Mouse (Mus musculus): ENCODE results near the gene Dab1. TPM values are rescaled to one million over a fixed set of nuclear protein-coding genes. Genes with fewer than 3 reads are reported as not detected.

Gene Dab1
- polyA plus RNA-seq, 1 experiment from 2014 or later = 3.8 TPM

DNA sequence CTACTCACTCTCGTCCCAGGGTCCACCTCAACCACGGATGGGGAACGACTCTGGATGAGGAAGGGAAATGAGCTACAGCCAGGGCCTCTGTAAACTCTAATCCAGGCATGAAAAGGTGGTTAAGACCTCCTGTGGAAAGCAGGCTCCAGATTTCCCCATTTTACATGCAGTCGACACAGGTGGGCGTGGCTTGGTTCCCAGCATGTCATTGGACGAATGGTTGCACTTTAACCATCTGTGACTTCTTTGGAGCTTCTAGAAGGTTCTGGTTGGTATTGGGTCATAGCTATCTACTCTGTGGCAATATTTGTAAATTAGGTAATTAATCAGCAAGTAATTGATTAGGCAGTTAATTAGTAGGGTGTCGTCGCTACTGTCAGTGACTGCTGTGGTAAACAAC lies 752.0 kb downstream of the Dab1 start:
- WGBS = 62% methylated on average over 8 of the region's 8 CpGs
- Histone ChIP-seq H3K9ac (no peak overlapping the region), H3K4me2 (no peak overlapping the region), H3K4me3 (no peak overlapping the region), H3K4me1 (peaks cover 16% of the 10 kb centered on the region), H3K9me3 (no peaks in the 10 kb centered on the region), H3K36me3 (no peaks in the 10 kb centered on the region), H3K27ac (no peak overlapping the region), H3K27me3 (peaks cover 59% of the 10 kb centered on the region)
- no peak for ATAC-seq (ENCODE audit: borderline replicate concordance, extremely low read depth, low FRiP score, low TSS enrichment)

DNA sequence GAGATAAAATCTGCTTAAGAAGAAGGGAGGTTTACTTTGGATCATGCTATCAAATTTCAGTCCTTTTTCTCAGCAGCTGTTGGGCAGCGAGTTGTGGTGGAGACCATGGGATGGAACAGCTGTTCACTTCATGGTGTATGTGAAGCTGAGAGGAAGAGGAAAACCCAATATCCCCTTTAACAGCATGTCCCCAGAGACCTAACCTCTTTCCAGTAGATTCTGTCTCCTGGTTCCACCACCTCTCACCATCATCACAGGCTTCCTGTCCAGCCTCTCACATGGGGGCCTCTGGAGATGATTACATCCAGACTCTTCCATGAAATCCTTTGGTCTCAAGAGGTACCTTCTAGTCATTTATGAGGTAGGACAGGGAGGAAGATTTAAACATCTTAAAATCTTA lies 755.0 kb downstream of the Dab1 start:
- Histone ChIP-seq H3K36me3 (no peaks in the 10 kb centered on the region), H3K27me3 (peaks cover 28% of the 10 kb centered on the region), H3K4me1 (no peaks in the 10 kb centered on the region), H3K27ac (no peak overlapping the region), H3K4me2 (no peak overlapping the region), H3K9me3 (no peaks in the 10 kb centered on the region), H3K9ac (no peak overlapping the region), H3K4me3 (no peak overlapping the region)
- no peak for ATAC-seq (ENCODE audit: borderline replicate concordance, extremely low read depth, low FRiP score, low TSS enrichment)
- WGBS = 63% methylated on average over 1 of the region's 1 CpGs

DNA sequence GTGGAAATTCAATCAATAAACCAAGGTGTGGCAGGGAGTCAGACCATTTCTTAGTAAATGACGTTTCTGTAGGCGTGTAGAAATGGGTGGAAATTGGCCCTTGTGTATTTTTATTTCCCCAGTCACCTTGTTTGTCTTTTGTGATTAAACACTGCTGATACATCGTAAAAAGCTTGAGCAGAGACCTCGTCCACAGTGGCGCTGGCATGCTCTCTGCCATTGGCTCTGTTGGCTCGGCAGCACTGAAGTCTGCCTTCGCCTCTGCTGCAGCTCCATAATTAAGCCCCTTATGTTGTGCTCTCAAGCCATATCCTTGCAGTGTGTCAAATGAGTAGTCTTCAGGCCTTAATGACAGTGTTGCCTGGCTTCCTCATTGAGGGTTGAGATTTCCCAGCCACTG lies 765.5 kb downstream of the Dab1 start:
- WGBS = 40% methylated on average over 7 of the region's 7 CpGs

DNA sequence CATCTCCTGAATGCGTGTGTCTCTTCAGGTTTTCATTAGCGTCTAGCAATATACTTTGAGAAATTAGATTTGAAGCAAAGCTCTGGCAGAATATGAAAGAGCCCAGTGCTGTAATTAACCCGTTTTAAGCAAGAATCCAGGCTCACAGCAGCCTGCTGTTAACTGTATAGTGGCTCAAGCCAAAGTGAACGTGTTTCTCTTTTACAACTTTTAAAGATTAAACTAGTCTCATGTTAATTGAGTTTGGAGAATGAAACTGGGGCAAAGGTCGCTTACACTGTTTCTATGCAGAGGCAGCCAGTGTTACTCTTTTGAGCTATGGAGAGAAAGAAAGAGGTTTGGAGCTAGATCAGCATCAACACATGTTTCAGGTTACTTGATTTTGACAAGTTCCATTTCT lies 766.1 kb downstream of the Dab1 start:
- ATAC-seq (ENCODE audit: borderline replicate concordance, extremely low read depth, low FRiP score, low TSS enrichment) = no peak
- 40% methylated on average over 5 of the region's 5 CpGs for WGBS
- no peaks in the 10 kb centered on the region for H3K27me3 ChIP-seq

More for the DNA sequence above, 765.5 kb downstream of the Dab1 start:
- no peaks in the 10 kb centered on the region for H3K4me1 ChIP-seq
- no peak overlapping the region for H3K9ac ChIP-seq
- H3K27ac ChIP-seq = no peak overlapping the region
- no peaks in the 10 kb centered on the region for H3K9me3 ChIP-seq
- H3K4me2 ChIP-seq = no peak overlapping the region
- H3K4me3 ChIP-seq = no peak overlapping the region
- H3K27me3 ChIP-seq = no peaks in the 10 kb centered on the region
- no peaks in the 10 kb centered on the region for H3K36me3 ChIP-seq
- no peak for ATAC-seq (ENCODE audit: borderline replicate concordance, extremely low read depth, low FRiP score, low TSS enrichment)

DNA sequence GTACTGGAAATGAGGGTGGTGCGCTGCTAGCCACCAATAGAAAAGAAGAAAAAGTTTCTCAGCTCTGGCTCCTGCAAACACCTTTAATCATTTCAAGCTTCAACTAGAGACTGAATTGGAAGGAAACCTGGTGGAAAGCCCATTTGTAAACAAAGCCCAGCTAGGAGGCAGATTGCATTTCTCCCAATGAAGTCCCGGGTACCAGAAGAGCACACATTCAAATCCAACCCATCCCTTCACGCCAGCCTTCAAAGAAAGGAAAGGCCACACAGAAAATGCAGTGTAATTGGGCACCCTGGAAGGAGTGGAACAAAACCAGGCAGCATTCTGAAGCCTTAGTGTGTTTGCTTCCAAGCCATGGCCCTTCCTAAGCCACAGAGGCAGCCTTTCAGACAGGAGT lies 776.4 kb downstream of the Dab1 start:
- Histone ChIP-seq H3K4me2 (no peak overlapping the region), H3K27ac (no peak overlapping the region), H3K27me3 (no peaks in the 10 kb centered on the region), H3K4me3 (no peak overlapping the region), H3K9ac (no peak overlapping the region), H3K9me3 (no peaks in the 10 kb centered on the region), H3K4me1 (no peaks in the 10 kb centered on the region), H3K36me3 (no peaks in the 10 kb centered on the region)
- 76% methylated on average over 3 of the region's 3 CpGs for WGBS
- ATAC-seq (ENCODE audit: borderline replicate concordance, extremely low read depth, low FRiP score, low TSS enrichment) = no peak

More for the DNA sequence above, 766.1 kb downstream of the Dab1 start:
- Histone ChIP-seq H3K9me3 (no peaks in the 10 kb centered on the region), H3K4me3 (no peak overlapping the region), H3K4me1 (no peaks in the 10 kb centered on the region), H3K27ac (no peak overlapping the region), H3K4me2 (no peak overlapping the region), H3K36me3 (no peaks in the 10 kb centered on the region), H3K9ac (no peak overlapping the region)

DNA sequence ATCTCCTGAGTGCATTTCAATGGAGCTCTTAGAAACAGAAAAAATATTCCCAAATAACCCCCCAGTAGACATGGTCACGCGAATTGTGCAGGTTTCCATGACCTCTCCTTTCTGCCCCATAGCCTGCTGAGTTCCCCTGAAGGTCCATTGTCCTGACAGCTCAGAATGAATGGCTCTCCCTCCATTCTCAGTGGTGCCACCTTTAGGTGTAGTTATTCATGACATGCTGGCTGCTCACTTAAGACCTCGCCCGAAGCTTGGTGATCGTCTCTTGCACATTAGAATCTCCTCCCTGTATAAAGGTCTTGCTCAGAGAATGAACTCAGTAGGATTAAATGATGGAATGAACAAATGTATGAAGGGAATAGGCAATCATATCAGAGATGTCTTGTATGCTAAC lies 776.9 kb downstream of the Dab1 start:
- no peak overlapping the region for H3K27ac ChIP-seq
- ATAC-seq (ENCODE audit: borderline replicate concordance, extremely low read depth, low FRiP score, low TSS enrichment) = no peak
- H3K9me3 ChIP-seq = no peaks in the 10 kb centered on the region
- H3K4me3 ChIP-seq = no peak overlapping the region
- 81% methylated on average over 5 of the region's 5 CpGs for WGBS
- no peaks in the 10 kb centered on the region for H3K27me3 ChIP-seq
- H3K36me3 ChIP-seq = no peaks in the 10 kb centered on the region
- H3K9ac ChIP-seq = no peak overlapping the region
- no peaks in the 10 kb centered on the region for H3K4me1 ChIP-seq
- no peak overlapping the region for H3K4me2 ChIP-seq

DNA sequence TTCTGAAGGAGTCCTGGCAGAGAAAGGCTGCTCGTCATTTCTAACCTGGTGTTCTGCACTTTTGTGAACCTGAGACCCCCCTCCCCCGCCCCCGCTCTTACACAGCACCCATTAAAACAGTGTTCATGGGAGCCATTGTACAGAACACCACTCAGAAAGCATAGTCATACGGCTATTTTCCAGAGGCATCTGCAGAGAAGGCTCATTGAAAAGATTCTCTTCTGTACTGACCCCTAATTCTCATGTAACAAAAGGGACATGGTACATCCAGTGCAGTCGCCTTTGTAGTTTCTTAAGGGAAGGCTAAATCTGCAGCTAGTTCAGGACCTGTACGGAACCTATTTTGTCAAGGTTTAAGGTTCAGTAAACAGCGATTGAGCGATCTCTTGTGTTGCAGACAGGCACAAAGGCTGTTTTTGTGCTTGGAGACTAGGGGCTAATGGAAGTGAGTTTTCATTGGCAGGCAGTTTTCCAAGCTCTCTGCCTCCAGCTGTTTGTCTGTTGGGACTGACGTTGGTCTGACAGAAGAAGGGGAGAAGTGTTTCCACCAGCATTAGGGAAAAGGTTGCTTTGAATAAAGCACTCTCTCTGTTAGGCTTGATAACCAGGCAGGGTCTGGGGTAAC lies 780.1 kb downstream of the Dab1 start:
- Histone ChIP-seq H3K36me3 (no peaks in the 10 kb centered on the region), H3K27ac (no peak overlapping the region), H3K9ac (no peak overlapping the region), H3K4me2 (no peak overlapping the region), H3K4me3 (no peak overlapping the region), H3K27me3 (no peaks in the 10 kb centered on the region), H3K9me3 (no peaks in the 10 kb centered on the region), H3K4me1 (no peaks in the 10 kb centered on the region)
- no peak for ATAC-seq (ENCODE audit: borderline replicate concordance, extremely low read depth, low FRiP score, low TSS enrichment)
- 65% methylated on average over 9 of the region's 9 CpGs for WGBS

DNA sequence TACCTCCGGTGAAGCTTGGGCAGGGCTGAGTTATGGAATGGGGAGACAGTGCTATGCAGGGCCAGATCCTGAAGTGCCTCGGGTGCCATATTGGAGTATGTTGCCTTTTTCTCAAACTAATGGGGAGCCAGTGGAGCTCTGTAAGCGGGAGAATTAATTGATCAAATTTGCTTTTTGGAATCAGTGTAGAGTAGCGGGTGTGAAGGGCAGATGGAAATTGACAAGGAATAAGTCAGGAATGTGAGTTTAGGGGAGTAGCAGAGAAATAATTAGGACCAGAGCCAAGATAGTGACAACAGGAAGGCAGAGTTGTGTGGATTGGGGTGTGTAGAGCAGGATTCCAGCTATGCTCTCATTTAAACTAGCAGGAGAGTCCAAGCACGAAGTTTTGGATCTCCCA lies 784.9 kb downstream of the Dab1 start:
- H3K4me3 ChIP-seq = no peak overlapping the region
- no peaks in the 10 kb centered on the region for H3K9me3 ChIP-seq
- no peaks in the 10 kb centered on the region for H3K36me3 ChIP-seq
- WGBS = 74% methylated on average over 5 of the region's 5 CpGs
- ATAC-seq (ENCODE audit: borderline replicate concordance, extremely low read depth, low FRiP score, low TSS enrichment) = no peak
- no peak overlapping the region for H3K4me2 ChIP-seq
- H3K27ac ChIP-seq = no peak overlapping the region
- no peaks in the 10 kb centered on the region for H3K4me1 ChIP-seq
- H3K9ac ChIP-seq = no peak overlapping the region
- no peaks in the 10 kb centered on the region for H3K27me3 ChIP-seq

DNA sequence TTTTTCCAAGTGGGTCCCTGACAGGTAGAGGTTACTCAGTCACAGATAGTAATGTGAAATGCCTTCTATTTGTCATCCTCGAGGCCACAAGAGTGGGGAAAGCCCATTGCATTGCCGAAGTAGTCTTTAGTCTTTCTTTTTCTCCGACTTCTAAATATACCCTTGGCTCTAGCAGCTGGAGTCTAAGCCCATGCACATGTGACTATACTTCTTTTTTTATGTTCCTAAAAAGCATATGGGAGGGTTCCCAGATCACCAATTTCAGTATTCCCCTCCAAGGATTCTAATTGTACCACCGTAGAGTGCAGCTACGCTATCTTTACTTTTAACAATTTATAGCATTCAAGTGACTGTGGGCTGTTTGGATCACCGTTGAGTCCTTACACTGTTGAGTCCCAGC lies 791.8 kb downstream of the Dab1 start:
- Histone ChIP-seq H3K27me3 (no peaks in the 10 kb centered on the region), H3K4me3 (no peak overlapping the region), H3K27ac (no peak overlapping the region), H3K4me2 (no peak overlapping the region), H3K9me3 (no peaks in the 10 kb centered on the region), H3K9ac (no peak overlapping the region), H3K4me1 (no peaks in the 10 kb centered on the region), H3K36me3 (no peaks in the 10 kb centered on the region)
- no peak for ATAC-seq (ENCODE audit: borderline replicate concordance, extremely low read depth, low FRiP score, low TSS enrichment)
- WGBS = 75% methylated on average over 6 of the region's 6 CpGs

DNA sequence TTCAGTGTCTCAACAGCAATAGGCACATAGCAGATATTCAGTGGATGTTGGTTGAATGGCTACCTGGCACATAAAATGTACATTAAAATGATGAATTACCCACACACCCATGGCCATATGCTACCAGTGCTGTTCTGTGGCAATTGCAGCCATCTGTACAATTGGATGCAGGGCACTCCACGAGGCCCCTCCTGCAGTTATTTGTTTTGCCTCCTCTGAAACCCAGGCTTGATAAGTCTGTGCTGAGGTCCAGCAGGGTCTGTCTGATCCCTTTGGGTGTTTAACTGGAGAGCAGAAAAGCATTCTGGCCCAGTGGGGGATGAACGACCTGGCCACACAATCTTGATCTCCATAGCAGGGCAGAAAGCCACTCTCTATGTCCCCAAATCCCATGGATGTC lies 796.3 kb downstream of the Dab1 start:
- ATAC-seq (ENCODE audit: borderline replicate concordance, extremely low read depth, low FRiP score, low TSS enrichment) = no peak
- Histone ChIP-seq H3K27ac (no peak overlapping the region), H3K27me3 (no peaks in the 10 kb centered on the region), H3K9me3 (no peaks in the 10 kb centered on the region), H3K9ac (no peak overlapping the region), H3K4me1 (no peaks in the 10 kb centered on the region), H3K4me3 (no peak overlapping the region), H3K36me3 (no peaks in the 10 kb centered on the region), H3K4me2 (no peak overlapping the region)
- 42% methylated on average over 2 of the region's 2 CpGs for WGBS

DNA sequence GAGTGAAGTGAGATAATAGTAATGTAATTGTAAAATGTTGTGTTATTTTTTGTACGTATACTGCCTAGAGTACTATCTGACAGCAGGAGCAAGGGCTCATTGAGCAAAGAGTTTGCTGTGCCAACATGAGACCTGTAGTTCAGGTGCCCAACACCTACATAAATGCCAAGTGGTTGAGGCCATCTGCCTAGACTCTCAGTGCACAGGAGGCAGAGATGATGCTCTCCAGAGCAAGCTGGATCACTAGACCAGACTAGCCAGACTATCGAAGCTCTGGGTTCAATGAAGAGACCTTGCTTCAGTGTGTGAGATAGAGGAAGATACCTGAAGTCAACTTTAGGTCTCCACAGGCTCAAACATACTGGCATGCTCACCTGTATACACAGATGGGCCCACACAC lies 799.2 kb downstream of the Dab1 start:
- H3K36me3 ChIP-seq = no peaks in the 10 kb centered on the region
- H3K9ac ChIP-seq = no peak overlapping the region
- WGBS = 92% methylated on average over 2 of the region's 2 CpGs

DNA sequence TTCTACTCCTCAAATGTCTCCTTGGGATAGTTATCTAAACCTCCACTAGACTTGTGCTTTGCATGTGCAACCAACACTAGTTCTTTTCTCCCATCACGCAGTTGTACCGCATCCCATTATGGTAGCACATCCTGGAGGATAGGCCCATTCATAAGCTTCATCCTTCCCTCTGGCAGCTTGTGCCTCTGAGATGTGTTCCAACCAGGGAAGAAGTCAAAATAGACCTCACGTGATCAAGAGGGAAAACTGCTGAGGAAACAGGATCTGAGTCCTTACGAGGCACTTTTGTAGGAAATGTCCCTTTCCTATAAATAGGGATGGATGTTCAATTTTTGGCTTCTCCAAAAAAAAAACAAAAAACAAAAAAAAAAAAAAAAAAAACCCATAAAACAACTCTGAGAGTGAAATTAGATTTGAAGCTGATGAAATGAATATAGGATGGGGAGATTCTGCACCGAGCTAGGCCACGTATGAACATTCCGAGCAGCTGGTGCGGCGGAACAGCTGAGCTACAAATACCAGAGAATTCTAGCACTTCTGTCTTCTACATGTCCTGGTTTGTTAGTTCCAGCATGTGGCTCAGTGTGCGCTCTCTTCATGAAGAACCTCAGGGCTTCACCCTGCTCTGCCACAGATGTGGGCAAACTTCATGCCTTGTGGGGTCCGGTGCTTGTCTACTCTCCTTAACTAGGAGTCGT lies 802.0 kb downstream of the Dab1 start:
- H3K4me1 ChIP-seq = no peaks in the 10 kb centered on the region
- no peaks in the 10 kb centered on the region for H3K27me3 ChIP-seq
- H3K4me3 ChIP-seq = no peak overlapping the region
- ATAC-seq (ENCODE audit: borderline replicate concordance, extremely low read depth, low FRiP score, low TSS enrichment) = no peak
- no peak overlapping the region for H3K9ac ChIP-seq
- no peak overlapping the region for H3K4me2 ChIP-seq
- 92% methylated on average over 12 of the region's 12 CpGs for WGBS
- H3K9me3 ChIP-seq = no peaks in the 10 kb centered on the region
- H3K27ac ChIP-seq = no peak overlapping the region
- H3K36me3 ChIP-seq = no peaks in the 10 kb centered on the region

More for the DNA sequence above, 799.2 kb downstream of the Dab1 start:
- no peak overlapping the region for H3K4me3 ChIP-seq
- H3K4me2 ChIP-seq = no peak overlapping the region
- no peaks in the 10 kb centered on the region for H3K9me3 ChIP-seq
- H3K4me1 ChIP-seq = no peaks in the 10 kb centered on the region
- no peak for ATAC-seq (ENCODE audit: borderline replicate concordance, extremely low read depth, low FRiP score, low TSS enrichment)
- H3K27ac ChIP-seq = no peak overlapping the region
- no peaks in the 10 kb centered on the region for H3K27me3 ChIP-seq
